Mouse (Mus musculus): ENCODE measurements at regions not wholly inside any gene's neighbourhood (a gene's known extent, or its start where the extent isn't known, plus 50 kb on each side); places are given as distances from the start of the nearest gene placed in this dataset.
A peak's percentile ranks its signal among the peaks of the same experiment; 100 is the strongest.

DNA sequence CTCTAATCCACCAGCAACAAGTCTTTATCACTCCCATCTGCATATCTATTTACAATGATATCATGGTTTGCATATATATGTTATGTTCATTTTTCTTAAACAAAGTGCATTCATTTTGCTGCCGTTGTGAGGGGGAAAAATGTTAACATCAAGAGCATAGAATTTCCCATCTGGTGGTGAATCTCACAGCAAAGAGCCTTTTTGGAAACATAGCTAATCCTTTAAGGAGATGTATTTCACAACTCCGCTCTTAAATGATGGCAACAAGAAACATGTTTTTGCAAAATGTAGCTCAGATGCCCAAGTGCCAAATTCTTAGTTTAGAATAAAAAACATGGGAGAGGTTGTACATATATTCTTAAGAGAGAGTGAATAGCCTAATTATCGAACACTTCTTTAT is 99.3 kb upstream of the Col1a2 start:
- no peak for DNase-seq (ENCODE audit: low spot score in 2 of 2)

GRCm38 (mm10) chr6:4407748-4408147 is 96.9 kb upstream of the Col1a2 start:
- DNase-seq (ENCODE audit: low spot score in 2 of 2) = peak in 1 of 2 experiments; percentile 1

DNA sequence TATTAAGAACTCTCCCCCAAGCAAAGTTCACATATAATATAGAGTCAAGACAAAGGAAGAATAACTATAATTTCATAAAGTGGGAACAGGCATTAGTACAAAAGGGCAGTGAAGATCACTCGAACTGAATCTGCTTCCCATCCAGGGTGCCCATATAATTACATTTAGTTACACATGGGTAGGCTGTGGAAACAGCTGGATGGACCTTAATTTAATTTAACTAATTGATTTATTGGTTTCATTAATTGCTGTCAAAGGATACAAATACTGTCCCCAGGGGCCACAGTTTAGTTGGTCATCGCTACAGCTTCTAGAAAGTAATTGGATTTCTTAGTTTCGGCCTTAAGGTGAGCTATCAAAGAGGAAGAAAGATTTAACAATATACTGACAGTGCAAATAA is 91.4 kb upstream of the Col1a2 start:
- no peak for DNase-seq (ENCODE audit: low spot score in 2 of 2)

GRCm38 (mm10) chr6:4414166-4414565 is 90.4 kb upstream of the Col1a2 start:
- DNase-seq (ENCODE audit: low spot score in 2 of 2) = peak; percentile 5 to 7

DNA sequence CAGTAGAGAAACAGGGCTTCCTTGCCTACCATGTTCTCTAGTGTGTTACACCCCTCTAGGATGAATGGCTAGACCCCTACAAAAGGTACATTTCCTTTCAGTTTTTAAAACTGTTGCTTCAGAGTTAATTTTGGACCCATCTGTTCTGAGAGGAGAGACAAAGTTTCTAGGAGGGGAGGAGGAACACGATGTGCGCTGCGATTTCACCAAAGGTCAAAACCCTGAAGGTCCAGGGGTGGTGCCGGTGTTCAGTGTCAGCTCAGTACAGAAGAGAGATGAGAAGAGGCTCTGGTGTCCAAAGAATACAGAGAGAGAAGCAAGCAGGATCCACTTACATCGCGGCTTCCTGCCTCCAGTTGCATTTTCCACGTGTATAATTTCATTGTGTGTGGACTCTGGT is 89.4 kb upstream of the Col1a2 start:
- DNase-seq (ENCODE audit: low spot score in 2 of 2) = no peak

- no peak for DNase-seq (ENCODE audit: low spot score in 2 of 2)
These were observed 87.3 kb upstream of the Col1a2 start for GRCm38 (mm10) chr6:4417247-4417709.

DNA sequence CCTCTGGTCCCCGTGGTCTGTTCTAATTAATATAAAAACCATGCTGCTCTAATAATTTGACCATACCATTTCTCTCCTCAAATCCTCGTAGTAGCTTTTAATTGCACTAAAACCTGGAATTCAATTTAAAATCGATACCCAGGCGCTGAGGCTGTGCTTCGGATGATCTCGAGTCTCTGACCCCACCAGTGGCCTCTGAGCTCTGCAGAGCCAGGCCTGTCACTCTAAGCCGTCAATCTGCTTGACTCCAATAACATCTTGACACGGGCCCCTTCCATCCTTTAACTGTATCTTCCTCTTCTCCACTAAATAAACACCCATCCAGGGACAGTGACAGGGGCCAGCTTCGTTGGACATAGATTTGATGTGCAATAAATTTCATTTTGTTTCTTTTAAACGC is 86.2 kb upstream of the Col1a2 start:
- DNase-seq (ENCODE audit: low spot score in 2 of 2) = no peak

- DNase-seq (ENCODE audit: low spot score in 2 of 2) = no peak
These were observed 85.7 kb upstream of the Col1a2 start for GRCm38 (mm10) chr6:4418941-4419351.

DNA sequence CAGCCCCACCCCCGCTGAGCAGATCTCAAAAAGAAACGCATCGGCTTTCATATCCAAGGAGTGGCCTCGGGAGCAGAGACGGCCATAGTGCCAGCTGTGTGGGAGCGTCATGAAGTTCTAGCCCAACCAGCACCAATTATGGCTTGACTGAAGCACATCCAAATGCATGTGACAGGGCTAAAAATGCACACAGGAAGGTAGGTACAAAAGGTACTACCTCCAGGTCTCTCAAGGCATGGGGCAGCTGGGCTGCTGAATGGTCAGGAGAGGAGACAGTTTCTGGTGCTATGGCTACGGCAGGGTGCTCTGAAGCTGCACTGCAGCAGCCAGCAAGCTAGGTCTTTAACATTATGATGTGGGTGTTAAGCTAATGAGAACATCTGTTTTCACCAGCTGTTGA is 83.1 kb upstream of the Col1a2 start:
- DNase-seq (ENCODE audit: low spot score in 2 of 2) = no peak

DNA sequence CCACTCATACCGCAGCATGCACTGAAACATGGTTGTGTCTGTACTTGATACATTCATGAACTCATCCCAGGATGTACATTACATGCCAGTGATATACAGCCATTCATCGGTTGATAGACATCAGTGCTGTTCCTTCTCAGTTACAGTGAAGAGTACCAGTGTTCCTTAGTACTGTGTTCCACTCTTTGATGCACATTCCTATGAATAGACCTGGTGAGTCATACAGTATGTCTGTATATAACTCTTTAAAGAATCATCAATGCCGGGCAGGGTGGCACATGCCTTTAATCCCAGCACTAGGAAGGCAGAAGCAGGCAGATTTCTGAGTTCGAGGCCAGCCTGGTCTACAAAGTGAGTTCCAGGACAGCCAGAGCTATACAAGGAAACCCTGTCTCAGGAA is 77.5 kb upstream of the Col1a2 start:
- no peak for DNase-seq (ENCODE audit: low spot score in 2 of 2)

DNA sequence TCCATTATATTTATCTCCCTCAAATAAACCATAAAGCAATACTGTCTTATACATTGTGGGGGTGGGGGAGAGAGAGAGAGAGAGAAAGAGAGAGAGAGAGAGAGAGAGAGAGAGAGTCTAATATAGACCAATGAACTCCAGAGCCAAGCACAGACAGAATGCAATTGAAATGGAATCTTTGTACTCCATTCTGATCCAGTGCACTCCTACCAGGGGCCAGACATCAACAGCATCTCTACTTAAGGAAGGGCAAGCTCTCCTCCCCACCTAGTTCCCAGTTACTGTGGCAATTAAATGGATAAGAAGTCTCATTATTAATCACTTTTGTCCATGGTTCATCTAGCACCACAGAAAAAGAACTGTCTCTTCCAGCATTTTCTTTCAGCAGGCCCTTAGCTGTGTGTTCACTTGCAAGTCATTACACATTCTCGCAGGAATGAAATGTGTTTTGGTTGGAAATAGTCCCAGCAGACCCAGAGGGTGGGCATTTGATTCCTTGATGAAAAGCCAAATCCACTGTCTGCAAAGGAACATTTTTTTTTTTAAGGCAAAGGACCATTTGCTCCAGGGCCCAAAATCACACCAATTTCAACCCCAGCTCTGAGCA is 73.8 kb upstream of the Col1a2 start:
- DNase-seq (ENCODE audit: low spot score in 2 of 2) = no peak

- no peak for DNase-seq (ENCODE audit: low spot score in 2 of 2)
These were observed 72.4 kb upstream of the Col1a2 start for GRCm38 (mm10) chr6:4432192-4432591.

DNA sequence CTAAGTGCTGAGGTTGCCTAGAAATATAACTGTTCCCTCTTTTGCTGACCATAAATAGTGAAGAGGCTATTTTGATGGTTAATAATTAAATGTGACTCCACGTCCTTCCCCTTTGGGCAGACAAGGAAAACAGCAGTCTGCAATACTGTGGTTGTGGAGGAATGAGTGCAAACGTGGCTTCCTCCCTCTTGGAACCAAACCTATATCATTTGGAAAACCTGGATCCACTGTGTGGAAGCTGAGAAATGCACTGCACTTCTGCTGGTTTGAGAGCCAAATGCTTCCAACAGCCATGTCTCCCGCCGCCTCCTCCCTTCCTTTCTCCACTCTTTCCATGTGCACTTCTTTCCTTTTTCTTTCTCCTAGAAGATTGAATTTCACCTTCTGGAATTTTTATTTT is 68.2 kb upstream of the Col1a2 start:
- DNase-seq (ENCODE audit: low spot score in 2 of 2) = no peak

DNA sequence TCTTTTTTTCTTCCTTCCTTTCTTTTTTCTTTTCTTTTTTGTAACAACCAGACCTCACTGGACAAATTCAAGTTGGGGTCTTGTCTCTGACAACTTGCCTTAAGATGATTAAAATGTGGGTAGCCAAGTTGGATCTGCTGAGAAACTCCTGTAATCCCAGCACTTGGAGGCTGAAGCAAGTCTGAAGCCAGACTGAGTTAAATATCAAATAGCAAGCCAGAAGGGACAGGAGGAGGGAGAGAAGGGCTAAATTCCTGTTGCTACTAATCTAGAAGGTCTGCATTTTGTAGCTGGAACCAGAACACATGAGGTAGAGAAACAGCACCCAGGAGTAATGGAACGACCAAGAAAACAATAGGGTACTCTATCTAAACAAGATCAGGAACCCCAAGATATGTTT is 67.7 kb upstream of the Col1a2 start:
- DNase-seq (ENCODE audit: low spot score in 2 of 2) = no peak

DNA sequence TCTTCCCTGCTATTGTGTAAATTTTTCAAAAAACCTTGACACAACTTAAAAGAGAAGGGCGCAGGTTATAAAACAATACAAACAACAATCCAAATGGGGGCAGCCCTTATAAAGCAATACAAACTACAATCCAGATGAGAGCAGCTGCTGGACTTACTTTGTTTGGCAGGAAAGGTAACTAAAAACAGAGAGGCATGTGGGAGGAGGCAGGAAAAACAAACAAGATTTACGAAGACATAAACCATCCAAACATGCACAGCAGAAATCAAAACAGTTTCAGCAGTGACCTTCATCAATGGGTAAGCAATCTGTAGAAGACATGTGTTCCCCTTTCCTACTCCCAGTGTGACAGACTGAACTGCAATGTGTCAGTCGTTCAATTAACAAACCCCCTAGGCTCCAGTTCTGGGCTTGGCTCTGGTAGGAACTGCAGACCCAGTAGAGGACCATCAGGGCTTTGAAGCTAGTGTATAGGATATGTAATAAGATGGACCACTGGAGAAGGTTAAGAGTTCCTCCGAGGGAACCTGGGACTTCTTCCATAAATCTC is 62.9 kb upstream of the Col1a2 start:
- no peak for DNase-seq (ENCODE audit: low spot score in 2 of 2)

GRCm38 (mm10) chr6:4445906-4446305 is 58.7 kb upstream of the Col1a2 start:
- no peak for DNase-seq (ENCODE audit: low spot score in 2 of 2)

DNA sequence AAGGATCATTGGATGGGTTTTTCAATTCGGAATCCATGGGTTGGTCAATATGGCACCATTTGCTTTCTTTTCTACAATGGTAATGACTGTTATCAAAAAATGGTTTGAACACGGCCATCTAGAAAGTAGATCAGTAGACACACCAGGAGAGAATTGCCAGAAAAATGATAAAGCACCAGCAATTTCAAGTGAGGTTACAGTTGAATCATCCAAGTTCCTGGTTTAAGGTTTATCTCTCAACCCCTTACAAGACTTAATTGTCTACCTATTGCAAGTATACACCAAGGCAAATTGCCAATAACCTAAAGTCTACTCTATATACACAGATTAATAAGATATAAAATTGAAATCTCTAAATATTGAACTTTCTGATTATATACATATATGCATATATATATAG is 53.4 kb upstream of the Col1a2 start:
- DNase-seq (ENCODE audit: low spot score in 2 of 2) = no peak
